Mouse (Mus musculus): Measurements from ENCODE around the gene Fam205c. TPM values are rescaled to one million over a fixed set of nuclear protein-coding genes. Genes with fewer than 3 reads are reported as not detected.
"Not testable (repeated sequence)": the region's sequence is repeated elsewhere in the genome, so short reads cannot be mapped to it uniquely, and the experiment has no call there.

Gene Fam205c
- total and polyA plus RNA-seq, 2 experiments = not detected

GRCm38 (mm10) chr4:42876586-42877291 is 2.7 kb upstream of the Fam205c start:
- H3K27ac ChIP-seq (replicated peaks; ENCODE audit: insufficient read depth, low read depth, low read length) = no peak overlapping the region
- no peaks in the 10 kb centered on the region; the same call in 1 of the 2 replicates for H3K4me1 ChIP-seq (ENCODE audit: control insufficient read depth, insufficient read depth, low read length)
- no peaks in the 10 kb centered on the region for H3K36me3 ChIP-seq (ENCODE audit: control insufficient read depth, insufficient read depth, low read length)
- 34% methylated on average over 5 of the region's 5 CpGs for WGBS
- H3K4me3 ChIP-seq (ENCODE audit: insufficient read depth, low read depth, low read length) = no peak overlapping the region
- no peak overlapping the region for H3K9ac ChIP-seq (ENCODE audit: low read depth, low read length)
- H3K27me3 ChIP-seq (ENCODE audit: control insufficient read depth, insufficient read depth, low read length) = no peaks in the 10 kb centered on the region
- no peak for TF ChIP-seq POLR2A (IDR thresholded peaks at IDR 0.05; ENCODE audit: extremely low read depth, insufficient read depth, low read length)
- TF ChIP-seq CTCF (IDR thresholded peaks at IDR 0.05; ENCODE audit: low read depth, low read length) = peak; percentile 52
- DNase-seq (ENCODE audit: extremely low read depth, low read depth, low spot score) = peak; percentile 56
- H3K79me2 ChIP-seq (ENCODE audit: control insufficient read depth, insufficient read depth, low read length) = no peaks in the 10 kb centered on the region

GRCm38 (mm10) chr4:42872746-42873435 is 1.1 kb downstream of the Fam205c start:
- DNase-seq (ENCODE audit: extremely low read depth, low read depth, low spot score) = no peak
- Histone ChIP-seq H3K36me3 (ENCODE audit: control insufficient read depth, insufficient read depth, low read length) (no peaks in the 10 kb centered on the region), H3K79me2 (ENCODE audit: control insufficient read depth, insufficient read depth, low read length) (no peaks in the 10 kb centered on the region), H3K4me1 (ENCODE audit: control insufficient read depth, insufficient read depth, low read length) (no peaks in the 10 kb centered on the region), H3K4me3 (ENCODE audit: insufficient read depth, low read depth, low read length) (no peak overlapping the region), H3K27me3 (ENCODE audit: control insufficient read depth, insufficient read depth, low read length) (no peaks in the 10 kb centered on the region), H3K9ac (ENCODE audit: low read depth, low read length) (no peak overlapping the region), H3K27ac (replicated peaks; ENCODE audit: insufficient read depth, low read depth, low read length) (no peak overlapping the region)
- 82% methylated on average over 16 of the region's 16 CpGs for WGBS
- TF ChIP-seq POLR2A (IDR thresholded peaks at IDR 0.05; ENCODE audit: extremely low read depth, insufficient read depth, low read length) = no peak
- TF ChIP-seq CTCF (IDR thresholded peaks at IDR 0.05; ENCODE audit: low read depth, low read length) = no peak

- H3K79me2 ChIP-seq (ENCODE audit: control insufficient read depth, insufficient read depth, low read length) = no peaks in the 10 kb centered on the region
- TF ChIP-seq POLR2A (IDR thresholded peaks at IDR 0.05; ENCODE audit: extremely low read depth, insufficient read depth, low read length) (no peak), CTCF (IDR thresholded peaks at IDR 0.05; ENCODE audit: low read depth, low read length) (no peak)
- no peak overlapping the region for H3K27ac ChIP-seq (replicated peaks; ENCODE audit: insufficient read depth, low read depth, low read length)
- no peaks in the 10 kb centered on the region for H3K4me1 ChIP-seq (ENCODE audit: control insufficient read depth, insufficient read depth, low read length)
- H3K9ac ChIP-seq (ENCODE audit: low read depth, low read length) = no peak overlapping the region
- WGBS = 95% methylated on average over 7 of the region's 7 CpGs
- DNase-seq (ENCODE audit: extremely low read depth, low read depth, low spot score) = no peak
- no peaks in the 10 kb centered on the region for H3K27me3 ChIP-seq (ENCODE audit: control insufficient read depth, insufficient read depth, low read length)
- H3K4me3 ChIP-seq (ENCODE audit: insufficient read depth, low read depth, low read length) = no peak overlapping the region
- no peaks in the 10 kb centered on the region for H3K36me3 ChIP-seq (ENCODE audit: control insufficient read depth, insufficient read depth, low read length)
Observed at GRCm38 (mm10) chr4:42872151-42872550, 1.9 kb downstream of the Fam205c start.

- no peak for DNase-seq (ENCODE audit: extremely low read depth, low read depth, low spot score)
- no peaks in the 10 kb centered on the region for H3K79me2 ChIP-seq (ENCODE audit: control insufficient read depth, insufficient read depth, low read length)
- WGBS = 84% methylated on average over 5 of the region's 5 CpGs
- no peak overlapping the region for H3K9ac ChIP-seq (ENCODE audit: low read depth, low read length)
- H3K4me3 ChIP-seq (ENCODE audit: insufficient read depth, low read depth, low read length) = no peak overlapping the region
- H3K36me3 ChIP-seq (ENCODE audit: control insufficient read depth, insufficient read depth, low read length) = no peaks in the 10 kb centered on the region
- H3K27ac ChIP-seq (replicated peaks; ENCODE audit: insufficient read depth, low read depth, low read length) = no peak overlapping the region
- H3K4me1 ChIP-seq (ENCODE audit: control insufficient read depth, insufficient read depth, low read length) = no peaks in the 10 kb centered on the region
- no peak for TF ChIP-seq CTCF (IDR thresholded peaks at IDR 0.05; ENCODE audit: low read depth, low read length)
- no peaks in the 10 kb centered on the region for H3K27me3 ChIP-seq (ENCODE audit: control insufficient read depth, insufficient read depth, low read length)
Observed at GRCm38 (mm10) chr4:42870748-42871147, 3.3 kb downstream of the Fam205c start.

- Histone ChIP-seq H3K4me1 (ENCODE audit: control insufficient read depth, insufficient read depth, low read length) (no peaks in the 10 kb centered on the region), H3K4me3 (ENCODE audit: insufficient read depth, low read depth, low read length) (no peak overlapping the region), H3K9ac (ENCODE audit: low read depth, low read length) (no peak overlapping the region), H3K27me3 (ENCODE audit: control insufficient read depth, insufficient read depth, low read length) (no peaks in the 10 kb centered on the region), H3K79me2 (ENCODE audit: control insufficient read depth, insufficient read depth, low read length) (no peaks in the 10 kb centered on the region), H3K36me3 (ENCODE audit: control insufficient read depth, insufficient read depth, low read length) (no peaks in the 10 kb centered on the region), H3K27ac (replicated peaks; ENCODE audit: insufficient read depth, low read depth, low read length) (no peak overlapping the region)
- 88% methylated on average over 5 of the region's 5 CpGs for WGBS
- DNase-seq (ENCODE audit: extremely low read depth, low read depth, low spot score) = no peak
- TF ChIP-seq POLR2A (IDR thresholded peaks at IDR 0.05; ENCODE audit: extremely low read depth, insufficient read depth, low read length) (no peak), CTCF (IDR thresholded peaks at IDR 0.05; ENCODE audit: low read depth, low read length) (no peak)
Observed at GRCm38 (mm10) chr4:42868193-42868592, 5.8 kb downstream of the Fam205c start.

- no peak for TF ChIP-seq POLR2A (IDR thresholded peaks at IDR 0.05; ENCODE audit: extremely low read depth, insufficient read depth, low read length)
- no peak for TF ChIP-seq CTCF (IDR thresholded peaks at IDR 0.05; ENCODE audit: low read depth, low read length)
- no peaks in the 10 kb centered on the region for H3K27me3 ChIP-seq (ENCODE audit: control insufficient read depth, insufficient read depth, low read length)
- no peak overlapping the region for H3K4me3 ChIP-seq (ENCODE audit: insufficient read depth, low read depth, low read length)
- no peaks in the 10 kb centered on the region for H3K36me3 ChIP-seq (ENCODE audit: control insufficient read depth, insufficient read depth, low read length)
- no peaks in the 10 kb centered on the region for H3K79me2 ChIP-seq (ENCODE audit: control insufficient read depth, insufficient read depth, low read length)
- H3K9ac ChIP-seq (ENCODE audit: low read depth, low read length) = no peak overlapping the region
- no peak overlapping the region for H3K27ac ChIP-seq (replicated peaks; ENCODE audit: insufficient read depth, low read depth, low read length)
- H3K4me1 ChIP-seq (ENCODE audit: control insufficient read depth, insufficient read depth, low read length) = no peaks in the 10 kb centered on the region
- no peak for DNase-seq (ENCODE audit: extremely low read depth, low read depth, low spot score)
- 33% methylated on average over 3 of the region's 3 CpGs for WGBS
Observed at GRCm38 (mm10) chr4:42867390-42867789, 6.6 kb downstream of the Fam205c start.

- not testable (repeated sequence) for H3K27me3 ChIP-seq (ENCODE audit: control insufficient read depth, insufficient read depth, low read length); H3K4me3 ChIP-seq (ENCODE audit: insufficient read depth, low read depth, low read length); DNase-seq (ENCODE audit: extremely low read depth, low read depth, low spot score); H3K4me1 ChIP-seq (ENCODE audit: control insufficient read depth, insufficient read depth, low read length); H3K9ac ChIP-seq (ENCODE audit: low read depth, low read length); H3K27ac ChIP-seq (replicated peaks; ENCODE audit: insufficient read depth, low read depth, low read length); H3K79me2 ChIP-seq (ENCODE audit: control insufficient read depth, insufficient read depth, low read length); H3K36me3 ChIP-seq (ENCODE audit: control insufficient read depth, insufficient read depth, low read length)
- WGBS = 89% methylated on average over 5 of the region's 5 CpGs
Observed at GRCm38 (mm10) chr4:42863487-42863886, 10.5 kb downstream of the Fam205c start.

GRCm38 (mm10) chr4:42860483-42860882 is 13.6 kb downstream of the Fam205c start:
- not testable (repeated sequence) for H3K79me2 ChIP-seq (ENCODE audit: control insufficient read depth, insufficient read depth, low read length); H3K36me3 ChIP-seq (ENCODE audit: control insufficient read depth, insufficient read depth, low read length); H3K9ac ChIP-seq (ENCODE audit: low read depth, low read length); H3K4me3 ChIP-seq (ENCODE audit: insufficient read depth, low read depth, low read length); DNase-seq (ENCODE audit: extremely low read depth, low read depth, low spot score); H3K4me1 ChIP-seq (ENCODE audit: control insufficient read depth, insufficient read depth, low read length); H3K27ac ChIP-seq (replicated peaks; ENCODE audit: insufficient read depth, low read depth, low read length); H3K27me3 ChIP-seq (ENCODE audit: control insufficient read depth, insufficient read depth, low read length)
- WGBS = 81% methylated on average over 9 of the region's 9 CpGs
